Mouse (Mus musculus) lung, adult 18-20 months (tissue): ENCODE measurements at regions not wholly inside any gene's neighbourhood (a gene's known extent, or its start where the extent isn't known, plus 50 kb on each side); places are given as distances from the start of the nearest gene placed in this dataset.
A peak's percentile ranks its signal among the peaks of the same experiment; 100 is the strongest.

Source experiments
- DNase-seq, 2 experiments: peaks; one replicate each; pipeline ENCODE4 v3.0.0; 2022; ENCODE audit warnings: mixed read lengths in 2 of 2

- no peak for DNase-seq
These were observed 163.5 kb downstream of the Emp1 start for GRCm38 (mm10) chr6:135525841-135526327.

GRCm38 (mm10) chr6:135526460-135527160 is 164.3 kb downstream of the Emp1 start:
- no peak for DNase-seq

- no peak for DNase-seq
These were observed 165.5 kb downstream of the Emp1 start for GRCm38 (mm10) chr6:135527879-135528278.

DNA sequence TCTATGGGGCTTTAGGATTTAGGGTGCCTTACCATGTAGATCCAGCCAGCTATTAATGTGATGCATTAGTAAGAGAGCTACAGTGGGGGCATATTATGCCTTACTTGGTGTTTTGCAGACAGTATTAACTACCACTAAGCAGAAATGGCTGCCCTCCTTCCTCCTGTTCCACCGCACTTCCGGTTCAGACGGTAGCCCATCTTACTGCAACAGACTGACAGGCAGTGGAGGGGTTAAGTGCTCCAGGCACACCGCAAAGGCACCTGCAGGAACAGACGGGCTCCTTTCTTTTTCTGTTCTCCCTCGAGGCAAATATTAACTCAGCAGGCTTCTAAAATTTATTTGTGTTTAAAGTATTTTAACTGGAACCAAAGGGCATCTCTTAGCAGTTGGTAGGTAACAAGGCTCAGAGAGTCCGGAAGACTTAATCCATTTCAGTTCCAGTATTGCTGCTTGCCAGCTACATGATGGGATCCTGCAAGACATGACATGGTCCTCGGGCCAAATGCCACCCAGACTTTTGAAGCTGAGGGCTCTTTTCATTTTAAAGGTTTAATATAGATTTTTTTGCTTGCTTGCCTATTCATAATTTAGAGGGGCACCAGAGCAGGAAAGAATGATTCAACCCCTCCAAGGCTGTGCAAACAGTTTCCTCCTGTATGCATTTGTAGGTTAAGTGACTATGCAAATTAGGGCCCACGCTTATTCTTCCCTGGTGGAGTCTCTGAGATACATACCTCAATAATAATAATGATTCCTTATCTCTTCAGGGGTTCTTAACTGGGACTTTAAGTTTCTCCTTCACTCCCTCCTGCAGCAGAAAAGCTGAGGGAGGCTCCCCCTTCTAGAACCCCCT is 177.7 kb downstream of the Emp1 start:
- DNase-seq: no peak

- no peak for DNase-seq
These were observed 179.2 kb downstream of the Emp1 start for GRCm38 (mm10) chr6:135541566-135541965.

- no peak for DNase-seq
These were observed 180.0 kb downstream of the Emp1 start for GRCm38 (mm10) chr6:135542356-135542755.

- DNase-seq: no peak
These were observed 181.0 kb downstream of the Emp1 start for GRCm38 (mm10) chr6:135543390-135543789.

- DNase-seq: no peak
These were observed 181.5 kb downstream of the Emp1 start for GRCm38 (mm10) chr6:135543863-135544262.

- DNase-seq: no peak
These were observed 188.1 kb downstream of the Emp1 start for GRCm38 (mm10) chr6:135550368-135550950.

- no peak for DNase-seq
These were observed 190.1 kb downstream of the Emp1 start for GRCm38 (mm10) chr6:135552396-135552795.

DNA sequence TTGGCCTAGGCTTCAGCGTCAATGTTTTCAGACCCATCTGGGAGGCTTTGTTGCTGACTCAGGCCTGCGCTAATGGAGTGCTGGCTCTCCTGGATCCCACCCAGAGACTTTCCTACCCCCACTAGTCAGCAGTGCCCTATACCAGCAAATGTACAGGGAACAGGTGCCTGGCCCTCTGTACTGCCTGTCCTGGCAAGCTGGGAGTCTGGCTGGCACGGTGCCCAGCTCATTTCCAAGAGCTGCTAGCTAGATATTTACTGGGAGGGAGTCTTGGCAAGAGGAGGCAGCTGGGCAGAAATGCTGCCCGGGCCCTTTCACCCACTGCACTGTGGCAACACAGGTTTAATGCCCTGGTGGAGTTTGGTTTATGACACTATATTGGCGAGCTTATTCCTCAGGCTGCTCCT is 197.2 kb downstream of the Emp1 start:
- peak; percentile 75 to 79 for DNase-seq

- DNase-seq: no peak
These were observed 199.9 kb downstream of the Emp1 start for GRCm38 (mm10) chr6:135562267-135562666.

- DNase-seq: no peak
These were observed 201.4 kb downstream of the Emp1 start for GRCm38 (mm10) chr6:135563766-135564165.

- DNase-seq: no peak
These were observed 206.7 kb downstream of the Emp1 start for GRCm38 (mm10) chr6:135569086-135569485.

DNA sequence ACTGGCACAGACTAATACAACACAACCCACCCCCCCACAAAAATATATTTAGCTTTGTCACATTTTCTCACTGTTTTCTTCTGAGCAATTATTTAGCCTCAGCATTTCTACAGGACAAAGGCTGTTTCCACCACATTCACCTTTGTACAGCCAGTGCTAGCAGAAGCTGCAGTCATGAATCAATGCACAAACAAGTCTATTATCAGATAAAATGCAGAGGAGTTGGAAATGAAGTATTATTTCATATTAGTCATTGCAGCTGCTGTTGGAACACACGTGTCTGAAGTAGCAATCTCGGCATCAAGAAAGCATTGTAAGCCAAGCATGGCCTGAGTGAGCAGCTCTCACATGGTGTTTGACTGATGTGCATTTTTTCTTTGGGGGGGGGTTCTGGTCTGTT is 212.9 kb downstream of the Emp1 start:
- DNase-seq: no peak

DNA sequence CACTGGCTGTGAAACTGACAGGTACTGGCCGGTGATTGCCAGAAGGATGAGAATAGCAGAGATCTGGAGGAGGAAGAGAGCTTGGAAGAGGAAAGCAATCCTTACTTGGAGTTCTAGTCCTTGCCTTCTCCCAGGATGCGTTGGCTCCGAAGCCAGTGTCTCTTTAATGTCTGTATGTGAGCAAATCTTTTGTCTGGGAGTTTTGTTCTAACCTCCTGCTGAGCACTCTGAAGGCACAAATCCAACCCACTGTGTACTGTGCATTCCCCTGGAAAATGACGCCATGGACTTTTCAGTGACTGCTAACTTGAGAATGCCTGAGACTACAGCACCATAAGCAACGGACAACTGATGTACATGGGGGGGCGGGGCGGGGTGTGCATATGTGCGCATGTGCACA is 216.4 kb downstream of the Emp1 start:
- DNase-seq: no peak

DNA sequence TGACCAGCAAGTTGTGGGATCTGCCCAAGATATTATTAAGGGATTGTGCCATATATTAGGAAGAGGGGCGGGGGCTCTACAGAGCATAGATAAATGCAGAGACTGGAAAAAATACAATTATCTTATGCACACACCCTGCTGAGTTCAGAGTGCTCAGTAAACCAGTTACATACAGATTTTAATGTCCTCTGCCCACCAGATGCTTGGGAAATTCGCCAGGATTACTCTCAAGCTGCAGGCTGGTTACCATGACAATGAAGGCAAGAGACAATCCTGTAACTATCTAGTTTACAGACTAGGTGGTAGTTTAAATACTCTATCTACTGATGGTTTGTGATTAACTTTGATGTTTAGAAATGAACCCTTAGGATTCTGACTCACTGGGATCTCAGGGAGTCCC is 220.2 kb downstream of the Emp1 start:
- no peak for DNase-seq

DNA sequence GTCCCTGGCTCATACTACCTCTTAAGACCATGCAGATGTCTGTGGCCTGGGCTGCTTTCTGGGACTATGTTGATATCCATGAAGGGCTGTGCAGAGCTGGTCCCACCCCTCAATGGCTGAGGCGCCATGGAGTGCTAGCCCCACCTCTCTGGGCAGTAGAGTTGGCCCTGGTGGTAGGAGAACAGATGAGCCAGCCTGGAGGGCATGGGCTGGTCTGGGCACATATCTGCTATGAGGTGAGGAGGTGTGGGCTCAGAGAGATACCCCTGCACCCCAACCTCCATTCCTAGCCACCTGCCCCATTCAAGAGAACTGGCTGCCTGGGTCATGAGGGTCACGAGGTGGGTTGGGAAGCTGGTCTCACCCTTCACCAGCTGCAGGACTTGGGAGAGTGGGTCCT is 222.4 kb downstream of the Emp1 start:
- no peak for DNase-seq

GRCm38 (mm10) chr6:135590084-135590483 is 227.7 kb downstream of the Emp1 start:
- no peak for DNase-seq

- no peak for DNase-seq
These were observed 228.7 kb downstream of the Emp1 start for GRCm38 (mm10) chr6:135591085-135591484.

DNA sequence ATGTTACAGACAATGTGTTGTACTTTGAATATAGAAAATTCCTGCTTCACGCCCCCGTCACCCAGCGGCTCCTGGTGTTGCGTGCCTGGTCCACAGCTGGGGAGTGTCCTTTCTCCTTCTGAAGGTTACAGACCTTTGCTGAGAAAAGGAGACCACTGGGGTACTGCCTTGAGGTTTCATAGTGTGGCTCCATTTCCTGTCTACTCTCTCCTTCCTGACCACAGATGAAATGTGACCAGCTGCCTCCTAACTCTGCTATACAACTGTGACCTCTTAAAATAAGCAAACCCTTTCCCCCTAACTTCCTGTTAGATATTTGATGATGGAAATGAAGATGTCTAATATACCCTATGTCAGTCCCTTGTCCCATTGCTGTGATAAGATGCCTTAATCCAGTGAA is 234.0 kb downstream of the Emp1 start:
- no peak for DNase-seq

GRCm38 (mm10) chr6:135610504-135611096 is 248.3 kb downstream of the Emp1 start:
- no peak for DNase-seq

DNA sequence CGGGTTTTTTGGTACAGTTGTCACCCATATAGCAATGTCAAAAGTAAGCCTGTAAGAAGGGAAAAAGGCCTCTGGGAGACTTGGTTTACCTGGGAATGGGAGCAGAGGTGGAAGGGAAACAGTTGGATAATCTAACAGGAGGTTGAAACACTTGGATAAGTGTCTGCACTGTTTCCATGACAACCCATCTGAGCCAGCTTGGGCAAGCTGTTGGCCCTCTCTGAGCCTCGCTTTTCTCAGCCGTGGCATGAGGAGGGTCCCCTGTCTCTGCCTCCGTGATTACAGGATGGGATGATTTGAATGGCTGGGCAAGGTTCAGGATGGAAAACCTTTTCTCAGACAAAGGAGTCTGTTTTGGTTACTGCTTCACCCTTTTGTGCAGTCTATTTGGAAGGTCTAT is 265.6 kb downstream of the Emp1 start:
- no peak for DNase-seq
